Mouse (Mus musculus) forebrain, embryonic 14.5 days (tissue): ENCODE measurements at regions not wholly inside any gene's neighbourhood (a gene's known extent, or its start where the extent isn't known, plus 50 kb on each side); places are given as distances from the start of the nearest gene placed in this dataset.
"Not testable (repeated sequence)": the region's sequence is repeated elsewhere in the genome, so short reads cannot be mapped to it uniquely, and the experiment has no call there.

Source experiments
- ATAC-seq: fragments of 200-750 bp; cut with Nextera tagmentation; 2 replicates; pipeline ENCODE4 v1.8.0; 2017; ENCODE audit warnings: mild to moderate bottlenecking, moderate library complexity
- DNase-seq: peaks from one replicate; pipeline ENCODE4 v3.0.0-alpha.2; 2015; ENCODE audit warnings: low spot score
- H3K27ac ChIP-seq: fragments of 300-500 bp; sonication (generic); 2 replicates; pipeline ENCODE4 v1.5.1; 2014; ENCODE audit warnings: low read depth, mild to moderate bottlenecking, control low read depth, low read length, moderate library complexity
- H3K27me3 ChIP-seq: fragments of 300-500 bp; sonication (generic); replicated peaks from 2 replicates; pipeline ENCODE4 v1.6.1; 2014; ENCODE audit warnings: low read length, control low read depth, mixed read lengths; ENCODE audit not compliant: control insufficient read depth, insufficient read depth
- H3K36me3 ChIP-seq: fragments of 300-500 bp; sonication (generic); 2 replicates; pipeline ENCODE4 v1.6.1; 2014; ENCODE audit warnings: low read length, control low read depth; ENCODE audit not compliant: control insufficient read depth, insufficient read depth
- H3K4me1 ChIP-seq: fragments of 300-500 bp; sonication (generic); 2 replicates; pipeline ENCODE4 v1.6.1; 2014; ENCODE audit warnings: antibody characterized with exemption, low read length, control low read depth; ENCODE audit not compliant: control insufficient read depth, insufficient read depth
- H3K4me2 ChIP-seq: fragments of 300-500 bp; sonication (generic); 2 replicates; pipeline ENCODE4 v1.6.1; 2014; ENCODE audit warnings: mild to moderate bottlenecking, control low read depth, low read length
- H3K4me3 ChIP-seq: fragments of 300-500 bp; sonication (generic); 2 replicates; pipeline ENCODE4 v1.5.1; 2014; ENCODE audit warnings: low read depth, low read length, control low read depth
- H3K9ac ChIP-seq: fragments of 300-500 bp; sonication (generic); 2 replicates; pipeline ENCODE4 v1.6.1; 2014; ENCODE audit warnings: mild to moderate bottlenecking, low read length, control low read depth, moderate library complexity
- H3K9me3 ChIP-seq: fragments of 300-500 bp; sonication (generic); replicated peaks from 2 replicates; pipeline ENCODE4 v1.6.1; 2016; ENCODE audit warnings: low read length, control low read depth, mixed read lengths; ENCODE audit not compliant: control insufficient read depth
- WGBS: fragments of 180-500 bp; shearing (Covaris S2); extraction: QIAGEN DNeasy Blood & Tissue Kit; methylation state at CpG from one replicate; pipeline ENCODE4 v1.1.7; 2014; 5-methylcytosine and 5-hydroxymethylcytosine counted together

- Histone ChIP-seq H3K27ac (no peak overlapping the region), H3K9me3 (no peaks in the 10 kb centered on the region), H3K4me1 (no peaks in the 10 kb centered on the region), H3K27me3 (no peaks in the 10 kb centered on the region), H3K36me3 (no peaks in the 10 kb centered on the region), H3K9ac (no peak overlapping the region), H3K4me2 (no peak overlapping the region), H3K4me3 (no peak overlapping the region)
- WGBS = 62% methylated on average over 1 of the region's 1 CpGs
- ATAC-seq (no peak), DNase-seq (no peak)
These were observed 258.5 kb upstream of the Steap4 start for GRCm38 (mm10) chr5:7701776-7702175.

DNA sequence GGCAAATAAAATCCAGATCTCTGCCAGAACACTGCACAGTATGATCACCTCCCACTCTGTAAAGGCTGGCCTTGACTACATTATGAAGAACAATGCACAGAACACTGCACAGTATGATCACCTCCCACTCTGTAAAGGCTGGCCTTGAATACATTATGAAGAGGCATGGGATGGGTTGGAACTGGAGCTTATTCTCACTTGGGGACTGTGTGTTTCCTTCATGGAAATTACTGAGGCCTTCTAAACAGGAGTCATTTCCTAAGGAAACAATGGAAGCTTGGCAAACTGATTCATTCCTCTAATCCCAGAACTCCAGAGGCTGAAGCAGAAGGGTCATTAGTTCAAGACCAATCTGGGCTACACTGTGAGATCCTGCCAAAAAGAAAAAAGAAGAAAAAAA, 240.7 kb upstream of the Steap4 start:
- Histone ChIP-seq H3K9ac (no peak overlapping the region), H3K4me2 (no peak overlapping the region), H3K4me3 (no peak overlapping the region), H3K36me3 (no peaks in the 10 kb centered on the region), H3K4me1 (no peaks in the 10 kb centered on the region), H3K9me3 (no peaks in the 10 kb centered on the region), H3K27ac (no peak overlapping the region), H3K27me3 (no peaks in the 10 kb centered on the region)
- DNase-seq (peak; percentile 4), ATAC-seq (peak; percentile 54; the same call in 1 of the 2 replicates)

DNA sequence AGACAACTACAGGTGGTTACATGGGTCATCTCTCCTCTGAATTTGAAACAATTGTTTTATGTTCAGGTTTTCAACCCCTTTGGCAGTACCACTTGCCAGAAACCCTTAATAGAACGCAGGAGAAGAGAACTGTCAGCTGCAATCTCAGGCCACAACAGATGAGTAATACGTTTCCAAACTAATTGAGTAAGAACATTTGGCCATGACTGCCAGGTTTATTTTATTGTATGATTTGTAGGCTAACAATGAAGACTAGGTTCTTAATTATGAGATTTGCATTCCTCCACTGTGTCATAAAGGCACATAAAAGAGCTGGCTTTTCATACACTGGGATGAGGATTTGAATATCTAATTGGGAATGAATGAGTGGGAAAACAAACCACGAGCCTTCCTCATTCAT, 240.2 kb upstream of the Steap4 start:
- H3K9ac ChIP-seq = no peak overlapping the region
- 28% methylated on average over 3 of the region's 3 CpGs for WGBS
- H3K36me3 ChIP-seq = no peaks in the 10 kb centered on the region
- no peak overlapping the region for H3K4me2 ChIP-seq
- no peaks in the 10 kb centered on the region for H3K9me3 ChIP-seq
- DNase-seq (no peak), ATAC-seq (peak; percentile 7; the same call in 1 of the 2 replicates)
- H3K27ac ChIP-seq = no peak overlapping the region
- no peak overlapping the region for H3K4me3 ChIP-seq
- H3K27me3 ChIP-seq = no peaks in the 10 kb centered on the region
- H3K4me1 ChIP-seq = no peaks in the 10 kb centered on the region

- 89% methylated on average over 2 of the region's 2 CpGs for WGBS
- ATAC-seq = no peak
- no peaks in the 10 kb centered on the region for H3K36me3 ChIP-seq
These were observed 239.6 kb upstream of the Steap4 start for GRCm38 (mm10) chr5:7720688-7721087.

GRCm38 (mm10) chr5:7732566-7732965, 227.7 kb upstream of the Steap4 start:
- H3K4me1 ChIP-seq, H3K36me3 ChIP-seq, DNase-seq, H3K27me3 ChIP-seq, H3K4me3 ChIP-seq, H3K9me3 ChIP-seq, H3K27ac ChIP-seq, H3K9ac ChIP-seq, ATAC-seq, H3K4me2 ChIP-seq: not testable (repeated sequence)
- 69% methylated on average over 2 of the region's 2 CpGs for WGBS

More at GRCm38 (mm10) chr5:7720688-7721087, 239.6 kb upstream of the Steap4 start:
- H3K4me3 ChIP-seq = no peak overlapping the region
- no peak overlapping the region for H3K9ac ChIP-seq
- H3K4me1 ChIP-seq = no peaks in the 10 kb centered on the region
- H3K4me2 ChIP-seq = no peak overlapping the region
- DNase-seq = no peak
- no peaks in the 10 kb centered on the region for H3K27me3 ChIP-seq
- H3K27ac ChIP-seq = no peak overlapping the region
- no peaks in the 10 kb centered on the region for H3K9me3 ChIP-seq

GRCm38 (mm10) chr5:7779827-7780226, 180.4 kb upstream of the Steap4 start:
- 91% methylated on average over 1 of the region's 1 CpGs for WGBS
- H3K4me3 ChIP-seq = no peak overlapping the region
- ATAC-seq = no peak

DNA sequence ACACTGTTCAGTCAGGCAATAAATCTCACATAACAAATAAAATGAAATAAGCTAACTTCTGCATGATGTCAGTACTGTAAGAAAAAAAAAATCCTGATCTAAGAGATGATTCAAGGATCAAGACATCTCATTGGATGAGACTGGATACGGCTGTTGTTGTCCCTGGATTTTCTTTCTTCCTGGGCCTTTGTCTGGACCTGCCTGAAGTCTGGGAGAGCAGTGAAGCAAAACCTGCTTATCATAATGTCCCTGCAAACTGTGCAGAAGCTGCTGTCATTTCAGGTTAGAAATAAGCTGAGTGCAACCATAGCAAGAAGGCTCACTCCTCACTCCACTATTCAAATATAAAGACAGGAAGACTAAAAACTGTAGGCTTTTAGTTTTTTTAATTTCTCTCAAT, 178.0 kb upstream of the Steap4 start:
- Histone ChIP-seq H3K36me3 (no peaks in the 10 kb centered on the region), H3K4me1 (no peaks in the 10 kb centered on the region), H3K4me2 (no peak overlapping the region), H3K9me3 (no peaks in the 10 kb centered on the region), H3K27ac (no peak overlapping the region), H3K9ac (no peak overlapping the region), H3K4me3 (no peak overlapping the region), H3K27me3 (no peaks in the 10 kb centered on the region)
- ATAC-seq (no peak), DNase-seq (no peak)
- 81% methylated on average over 1 of the region's 1 CpGs for whole genome bisulfite sequencing

More at GRCm38 (mm10) chr5:7779827-7780226, 180.4 kb upstream of the Steap4 start:
- Histone ChIP-seq H3K36me3 (no peaks in the 10 kb centered on the region), H3K9me3 (no peaks in the 10 kb centered on the region), H3K4me2 (no peak overlapping the region), H3K27me3 (no peaks in the 10 kb centered on the region), H3K9ac (no peak overlapping the region), H3K27ac (no peak overlapping the region), H3K4me1 (no peaks in the 10 kb centered on the region)
- no peak for DNase-seq

DNA sequence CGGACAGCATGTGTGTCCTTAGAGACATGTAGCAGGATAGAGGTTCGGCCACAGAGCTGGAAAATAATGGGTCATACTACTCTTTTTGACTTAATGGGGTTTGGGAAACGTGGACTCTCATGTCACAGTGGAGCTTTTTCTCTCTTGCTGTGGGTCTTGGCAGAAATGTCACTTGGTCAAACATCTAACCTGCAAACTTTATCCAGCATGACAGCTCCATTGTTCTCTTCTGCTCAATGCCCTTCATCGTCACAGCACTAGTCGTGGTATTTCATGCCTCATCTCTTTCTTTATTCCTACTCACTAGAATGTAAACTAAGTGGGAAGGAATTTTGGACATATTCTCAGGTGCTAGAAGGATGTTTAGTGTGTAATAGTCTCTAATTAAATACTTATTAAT, 171.9 kb upstream of the Steap4 start:
- Histone ChIP-seq H3K36me3 (no peaks in the 10 kb centered on the region), H3K4me2 (no peak overlapping the region), H3K4me1 (no peaks in the 10 kb centered on the region), H3K27me3 (no peaks in the 10 kb centered on the region), H3K9me3 (no peaks in the 10 kb centered on the region), H3K27ac (no peak overlapping the region), H3K4me3 (no peak overlapping the region), H3K9ac (no peak overlapping the region)
- 47% methylated on average over 5 of the region's 5 CpGs for WGBS
- DNase-seq (no peak), ATAC-seq (no peak)

DNA sequence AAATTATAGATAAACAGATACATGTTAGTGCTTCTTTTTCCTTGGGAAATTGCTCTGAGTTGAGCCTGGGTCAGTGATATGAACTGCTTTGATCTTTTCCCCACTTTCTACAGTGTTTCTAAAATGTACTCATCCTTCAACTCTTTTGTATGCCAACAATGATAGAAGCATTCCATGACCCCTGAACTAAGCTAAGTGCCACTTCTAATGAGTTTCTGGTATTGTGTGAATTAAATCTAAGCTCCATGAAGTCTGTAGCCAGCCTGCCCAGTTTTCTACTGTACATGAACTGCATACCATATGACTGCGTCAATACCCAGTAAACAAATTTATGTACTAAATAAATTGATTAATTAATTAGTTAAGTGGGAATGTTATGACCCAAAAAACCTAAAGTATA, 171.1 kb upstream of the Steap4 start:
- DNase-seq (no peak), ATAC-seq (no peak)
- Histone ChIP-seq H3K4me2 (no peak overlapping the region), H3K4me3 (no peak overlapping the region), H3K27ac (no peak overlapping the region), H3K9ac (no peak overlapping the region), H3K4me1 (no peaks in the 10 kb centered on the region), H3K9me3 (no peaks in the 10 kb centered on the region), H3K27me3 (no peaks in the 10 kb centered on the region), H3K36me3 (no peaks in the 10 kb centered on the region)
- 94% methylated on average over 1 of the region's 1 CpGs for WGBS
